Mouse (Mus musculus) adrenal gland, postnatal 25 days (tissue): ENCODE data around the gene Arhgef15. TPM values are rescaled to one million over a fixed set of nuclear protein-coding genes. Genes with fewer than 3 reads are reported as not detected.
A peak's percentile ranks its signal among the peaks of the same experiment; 100 is the strongest.
"Not testable (repeated sequence)": the region's sequence is repeated elsewhere in the genome, so short reads cannot be mapped to it uniquely, and the experiment has no call there.

Experiments
- DNase-seq: peaks from one replicate; pipeline ENCODE4 v3.0.0; 2021; ENCODE audit warnings: mixed read lengths
- total RNA-seq: library from RNA; stranded (reverse); gene quantifications from 2 replicates; pipeline ENCODE4 v1.2.3, GENCODE M21; 2021

The Arhgef15 gene
- total RNA-seq, 1 experiment from 2014 or later, result 23.4 TPM

DNA sequence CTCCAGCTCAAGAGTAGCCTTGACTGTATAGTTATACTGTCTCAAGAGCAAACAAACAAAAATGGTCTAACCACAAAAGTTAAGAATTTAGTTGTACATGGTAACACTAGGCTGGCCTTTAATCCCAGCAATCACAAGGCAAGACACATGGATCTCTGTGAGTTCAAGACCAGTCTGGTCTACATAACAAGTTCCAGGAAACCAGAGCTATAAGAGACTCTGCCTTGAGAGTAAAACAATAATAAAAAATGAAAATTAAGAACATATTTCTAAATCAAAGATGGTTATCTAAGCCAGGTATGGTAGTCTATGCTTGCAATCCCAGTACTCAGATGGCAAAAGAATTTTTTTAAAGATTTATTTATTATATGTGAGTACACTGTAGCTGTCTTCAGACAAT is 7.8 kb upstream of the Arhgef15 start:
- no peak for DNase-seq

- DNase-seq, result no peak
These were observed 6.1 kb upstream of the Arhgef15 start for GRCm38 (mm10) chr11:68963405-68963804.

GRCm38 (mm10) chr11:68962159-68962558 is 4.9 kb upstream of the Arhgef15 start:
- not testable (repeated sequence) for DNase-seq

- no peak for DNase-seq
These were observed 4.3 kb upstream of the Arhgef15 start for GRCm38 (mm10) chr11:68961596-68961995.

DNA sequence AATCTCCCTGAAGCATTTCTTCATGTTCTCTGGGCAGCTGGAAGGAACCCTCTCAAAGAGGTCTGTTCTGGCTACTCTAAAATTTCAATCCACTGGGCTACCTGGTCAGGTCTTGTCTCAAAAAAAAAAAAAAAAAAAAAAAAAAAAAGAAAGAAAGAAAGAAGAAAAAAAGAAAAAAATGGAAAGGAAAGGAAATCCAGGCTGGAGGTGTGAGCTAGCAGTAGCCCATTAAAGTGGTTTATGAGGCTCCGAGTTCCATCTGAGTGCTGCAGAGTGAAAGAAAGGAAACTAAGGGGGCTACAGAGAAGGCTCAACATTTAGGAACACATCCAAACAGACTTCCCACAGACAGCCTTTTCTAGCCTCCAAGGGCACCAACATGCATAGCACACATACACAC is 691 bp upstream of the Arhgef15 start:
- no peak for DNase-seq

DNA sequence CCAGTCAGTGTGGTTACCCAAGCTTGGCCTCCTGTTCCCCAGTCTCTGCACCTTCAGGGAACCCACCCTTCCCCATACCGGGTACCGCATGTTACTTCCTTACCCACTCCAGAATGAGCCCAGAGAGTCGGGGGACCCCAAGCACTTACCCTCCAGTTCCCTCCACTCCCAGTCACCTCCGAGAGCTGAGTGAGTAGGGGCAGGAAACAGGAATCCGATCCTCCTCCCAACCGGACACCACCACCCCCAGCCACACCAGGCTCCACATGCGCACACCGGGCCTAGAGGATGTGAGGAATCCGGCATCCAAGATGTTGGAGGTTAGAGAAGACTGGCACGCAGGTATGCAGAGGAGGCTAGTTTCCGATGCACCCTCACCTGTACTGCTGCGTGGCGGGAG is 583 bp downstream of the Arhgef15 start:
- DNase-seq, result peak; percentile 32

DNA sequence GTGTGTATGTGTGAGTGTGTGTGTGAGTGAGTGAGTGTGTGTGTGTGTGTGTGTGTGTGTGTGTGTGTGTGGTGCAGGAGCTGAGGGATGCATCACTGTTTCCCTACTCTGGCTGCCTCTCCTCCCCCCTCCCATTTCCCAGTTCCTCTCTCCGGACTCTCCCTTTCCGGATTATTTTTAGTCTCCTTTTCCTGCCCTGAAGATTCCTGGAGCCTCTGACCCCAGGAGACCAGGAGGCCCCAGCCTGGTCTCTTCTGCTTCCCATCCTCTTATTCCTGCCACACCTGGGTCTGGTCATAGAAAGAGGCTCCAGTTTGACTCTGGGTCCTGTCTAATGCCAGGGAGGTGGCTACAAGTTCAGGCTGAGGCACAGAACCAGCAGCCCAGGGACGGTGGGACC is 1.2 kb downstream of the Arhgef15 start:
- DNase-seq, result no peak

- DNase-seq, result no peak
These were observed 1.8 kb downstream of the Arhgef15 start for GRCm38 (mm10) chr11:68955473-68955872.

- no peak for DNase-seq
These were observed 2.9 kb downstream of the Arhgef15 start for GRCm38 (mm10) chr11:68954408-68954807.

DNA sequence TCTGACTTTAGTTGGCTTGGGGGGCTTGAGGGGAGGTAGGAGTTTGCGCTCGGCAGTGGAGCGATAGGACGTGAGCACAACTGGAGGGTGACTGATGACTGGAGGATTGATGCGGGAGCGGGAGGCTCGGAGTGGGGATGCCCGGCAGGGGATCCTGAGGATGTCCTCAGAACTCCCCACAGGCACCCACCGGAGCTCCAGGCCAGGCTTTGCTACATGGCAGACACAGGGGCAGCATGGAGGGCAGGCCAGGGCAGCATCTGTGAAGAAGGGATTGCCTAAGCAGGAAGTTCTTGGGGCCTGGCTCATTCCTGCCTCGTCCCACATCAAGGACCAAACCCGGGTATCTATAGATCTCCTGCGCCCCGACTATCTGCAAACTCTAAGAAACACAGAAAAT is 3.4 kb downstream of the Arhgef15 start:
- no peak for DNase-seq

- no peak for DNase-seq
These were observed 9.7 kb downstream of the Arhgef15 start for GRCm38 (mm10) chr11:68947542-68947993.

GRCm38 (mm10) chr11:68946806-68947440 is 10.4 kb downstream of the Arhgef15 start:
- DNase-seq, result no peak

- DNase-seq, result no peak
These were observed 11.3 kb downstream of the Arhgef15 start for GRCm38 (mm10) chr11:68946001-68946400.

DNA sequence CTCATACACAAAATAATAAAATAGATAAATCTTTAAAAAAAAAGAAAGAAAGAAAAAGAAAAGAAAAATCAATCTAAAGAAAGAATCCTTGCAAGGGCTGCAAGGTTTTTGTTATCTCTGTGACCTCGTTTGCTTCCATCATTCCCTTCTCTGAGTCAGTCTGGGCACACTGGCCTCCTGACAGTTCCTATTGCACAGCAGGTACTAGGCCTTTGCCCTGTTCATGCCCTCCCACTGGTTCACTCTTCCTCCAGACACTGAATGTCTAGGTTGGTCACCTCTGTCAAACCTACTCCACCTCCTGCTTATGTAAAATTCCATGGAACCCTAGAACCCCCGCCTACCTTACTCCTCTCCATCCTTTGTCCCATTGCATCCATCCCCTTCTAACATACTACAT is 12.0 kb downstream of the Arhgef15 start:
- DNase-seq, result no peak

GRCm38 (mm10) chr11:68942731-68943130 is 14.5 kb downstream of the Arhgef15 start:
- no peak for DNase-seq

DNA sequence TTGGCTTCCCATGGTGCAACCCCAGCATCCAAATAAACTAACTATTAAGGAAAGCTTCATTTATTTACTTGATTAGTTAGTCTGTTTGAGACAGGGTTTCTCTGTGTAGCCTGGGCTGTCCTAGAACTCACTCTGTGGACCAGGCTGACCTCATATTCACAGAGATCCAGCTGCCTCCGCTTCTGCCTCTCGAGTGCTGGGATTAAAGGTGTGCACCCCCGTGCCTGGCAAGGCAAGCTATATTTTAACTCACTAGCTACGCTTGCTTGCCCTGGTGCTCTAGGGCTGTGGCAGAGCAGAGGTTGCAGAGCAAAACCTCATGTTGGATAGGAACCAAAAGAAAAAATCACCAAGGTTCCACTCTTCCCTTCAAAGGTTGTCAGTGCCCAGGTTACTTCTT is 16.8 kb downstream of the Arhgef15 start:
- no peak for DNase-seq

DNA sequence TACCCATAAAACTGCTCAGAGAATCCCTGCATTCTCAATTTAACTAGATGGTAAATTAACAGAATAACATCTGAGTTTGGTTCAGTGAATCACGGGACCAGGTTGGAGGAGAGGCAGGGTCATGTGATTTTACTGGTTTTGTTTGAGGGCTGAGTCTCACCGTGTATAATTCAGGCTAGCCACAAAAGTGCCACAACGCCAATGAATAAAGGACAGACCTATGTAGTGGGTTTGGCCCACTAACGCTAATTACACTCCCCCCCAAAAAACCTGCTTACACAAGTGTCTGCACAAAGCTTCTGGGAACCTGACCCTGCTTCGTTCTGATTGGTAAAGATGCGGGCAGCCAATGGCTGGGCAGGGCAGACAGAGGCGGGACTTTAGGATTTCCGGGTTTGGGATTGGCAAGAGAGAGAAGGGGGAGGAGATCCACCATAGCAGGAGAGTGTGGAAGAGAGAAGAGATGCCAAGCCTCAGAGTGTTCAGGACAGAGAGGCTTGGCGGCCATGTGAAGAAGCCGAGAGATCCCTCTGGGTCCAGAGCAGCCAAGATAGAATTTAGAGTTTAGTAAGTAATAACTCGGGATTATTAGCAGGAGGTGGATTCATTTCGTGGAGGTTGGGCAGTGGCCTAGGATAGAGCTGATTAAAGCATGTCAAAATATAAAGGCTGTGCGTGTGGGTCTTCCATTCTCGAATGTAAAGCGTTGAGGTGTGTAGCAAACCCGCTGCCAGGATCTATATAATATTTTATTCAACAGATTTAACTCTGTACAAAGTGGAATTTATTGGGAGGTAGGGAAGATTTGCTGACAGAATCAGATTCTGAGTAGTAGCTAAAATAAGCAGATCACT is 17.6 kb downstream of the Arhgef15 start:
- DNase-seq, result peak; percentile 80

GRCm38 (mm10) chr11:68936951-68937350 is 20.3 kb downstream of the Arhgef15 start:
- DNase-seq, result not testable (repeated sequence)

DNA sequence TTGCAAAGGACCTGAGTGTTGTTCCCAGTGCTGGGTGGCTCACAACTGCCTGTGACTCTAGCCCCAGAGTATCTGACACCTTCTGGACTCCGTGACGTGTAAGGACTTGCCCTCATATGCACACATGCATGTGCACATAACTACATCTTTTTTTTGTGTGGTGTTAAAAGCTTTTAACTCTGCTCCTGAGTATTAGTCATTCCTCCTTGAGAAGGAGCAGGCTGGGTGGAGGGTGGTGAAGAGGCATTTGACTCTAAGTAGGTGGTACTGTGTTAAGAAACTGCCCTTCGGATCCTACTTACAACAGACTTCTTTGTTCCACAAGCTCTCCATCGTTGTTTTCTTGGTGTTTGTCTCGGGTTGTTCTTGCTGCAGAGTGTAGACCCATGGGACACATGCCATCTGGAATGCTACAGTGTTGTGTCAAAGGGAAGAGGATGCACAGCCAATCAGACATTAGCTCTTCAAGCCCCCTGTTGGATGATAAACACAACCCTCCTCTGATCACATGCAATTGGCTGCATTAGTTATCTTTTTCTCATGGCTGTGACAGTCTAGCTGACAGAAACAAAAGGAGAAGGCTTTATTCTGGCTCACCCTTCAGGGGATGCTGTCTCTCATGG is 23.3 kb downstream of the Arhgef15 start:
- DNase-seq, result no peak

DNA sequence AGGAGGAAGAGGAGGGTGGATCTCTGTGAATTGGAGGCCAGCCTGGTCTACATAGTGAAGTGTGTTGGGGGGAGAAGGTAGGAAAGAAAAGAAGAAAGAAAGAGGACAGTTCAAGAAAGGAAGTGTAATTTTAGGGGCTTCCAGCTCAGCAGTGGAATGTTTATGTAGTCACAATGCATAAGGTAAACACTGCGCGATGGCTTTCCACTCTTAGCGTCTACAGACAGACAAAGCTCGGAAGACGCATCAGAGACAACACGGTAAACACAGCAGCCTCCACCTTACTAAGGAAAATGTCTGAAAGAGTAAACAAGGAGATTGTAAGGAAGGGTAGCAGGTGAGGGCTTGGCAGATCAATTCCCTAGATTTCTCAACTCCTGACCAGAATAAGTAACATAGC is 27.3 kb downstream of the Arhgef15 start:
- DNase-seq, result no peak

GRCm38 (mm10) chr11:68926981-68927380 is 30.3 kb downstream of the Arhgef15 start, which contains the start of gene Odf4:
Gene Odf4, minus strand, starts transcription at chr11:68927081.
- no peak for DNase-seq

- no peak for DNase-seq
These were observed 32.5 kb downstream of the Arhgef15 start for GRCm38 (mm10) chr11:68924749-68925148.

- no peak for DNase-seq
These were observed 34.1 kb downstream of the Arhgef15 start for GRCm38 (mm10) chr11:68923191-68923590.
